Mouse (Mus musculus): ENCODE results near the gene Wnt2b. TPM values are rescaled to one million over a fixed set of nuclear protein-coding genes. Genes with fewer than 3 reads are reported as not detected.

The Wnt2b gene
- total and polyA plus RNA-seq, 2 experiments from 2014 or later = 0.47 to 2.0 TPM

GRCm38 (mm10) chr3:104954551-104954950, 7.2 kb downstream of the Wnt2b start:
- Histone ChIP-seq H3K4me3 (ENCODE audit: low read depth, low read length) (no peak overlapping the region), H3K9ac (no peak overlapping the region), H3K27ac (ENCODE audit: low read depth, low read length) (no peak overlapping the region), H3K36me3 (ENCODE audit: insufficient read depth) (0 out of 2 replicates have a peak, but pooled peaks cover 9% of the 10 kb centered on the region), H3K9me3 (ENCODE audit: low read length) (no peaks in the 10 kb centered on the region), H3K4me2 (ENCODE audit: low read depth) (no peak overlapping the region), H3K27me3 (ENCODE audit: insufficient read depth, low read length) (peaks cover 10% of the 10 kb centered on the region), H3K4me1 (ENCODE audit: insufficient read depth) (no peaks in the 10 kb centered on the region)
- ATAC-seq (no peak), DNase-seq (no peak)
- 97% methylated on average over 15 of the region's 15 CpGs for WGBS
- TF ChIP-seq CTCF (IDR thresholded peaks at IDR 0.05; ENCODE audit: low read depth) = no peak

GRCm38 (mm10) chr3:104954137-104954536, 7.6 kb downstream of the Wnt2b start:
- Histone ChIP-seq H3K4me1 (ENCODE audit: insufficient read depth) (no peaks in the 10 kb centered on the region), H3K27me3 (ENCODE audit: insufficient read depth, low read length) (peaks cover 9% of the 10 kb centered on the region), H3K36me3 (ENCODE audit: insufficient read depth) (0 out of 2 replicates have a peak, but pooled peaks cover 9% of the 10 kb centered on the region), H3K4me2 (ENCODE audit: low read depth) (no peak overlapping the region), H3K27ac (ENCODE audit: low read depth, low read length) (no peak overlapping the region), H3K4me3 (ENCODE audit: low read depth, low read length) (no peak overlapping the region), H3K9me3 (ENCODE audit: low read length) (no peaks in the 10 kb centered on the region), H3K9ac (no peak overlapping the region)
- no peak for DNase-seq
- no peak for TF ChIP-seq CTCF (IDR thresholded peaks at IDR 0.05; ENCODE audit: low read depth)
- no peak for ATAC-seq
- 96% methylated on average over 3 of the region's 3 CpGs for WGBS

GRCm38 (mm10) chr3:104952891-104953670, 8.6 kb downstream of the Wnt2b start:
- H3K9me3 ChIP-seq (ENCODE audit: low read length) = no peaks in the 10 kb centered on the region
- no peak for TF ChIP-seq CTCF (IDR thresholded peaks at IDR 0.05; ENCODE audit: low read depth)
- no peak overlapping the region for H3K4me3 ChIP-seq (ENCODE audit: low read depth, low read length)
- H3K27ac ChIP-seq (ENCODE audit: low read depth, low read length) = no peak overlapping the region
- H3K4me1 ChIP-seq (ENCODE audit: insufficient read depth) = no peaks in the 10 kb centered on the region
- 0 out of 2 replicates have a peak, but pooled peaks cover 9% of the 10 kb centered on the region for H3K36me3 ChIP-seq (ENCODE audit: insufficient read depth)
- H3K9ac ChIP-seq = no peak overlapping the region
- no peak overlapping the region for H3K4me2 ChIP-seq (ENCODE audit: low read depth)
- no peaks in the 10 kb centered on the region for H3K27me3 ChIP-seq (ENCODE audit: insufficient read depth, low read length)
- WGBS = 94% methylated on average over 23 of the region's 23 CpGs
- DNase-seq (no peak), ATAC-seq (no peak)

- Histone ChIP-seq H3K4me2 (ENCODE audit: low read depth) (no peak overlapping the region), H3K27me3 (ENCODE audit: insufficient read depth, low read length) (no peaks in the 10 kb centered on the region), H3K4me3 (ENCODE audit: low read depth, low read length) (no peak overlapping the region), H3K36me3 (ENCODE audit: insufficient read depth) (peaks cover 9% of the 10 kb centered on the region; the same call in 1 of the 2 replicates), H3K27ac (ENCODE audit: low read depth, low read length) (no peak overlapping the region), H3K4me1 (ENCODE audit: insufficient read depth) (no peaks in the 10 kb centered on the region), H3K9ac (no peak overlapping the region), H3K9me3 (ENCODE audit: low read length) (no peaks in the 10 kb centered on the region)
- TF ChIP-seq CTCF (IDR thresholded peaks at IDR 0.05; ENCODE audit: low read depth) = no peak
- DNase-seq = no peak
- 97% methylated on average over 12 of the region's 12 CpGs for WGBS
- ATAC-seq = no peak
Measured at GRCm38 (mm10) chr3:104950926-104951325, 10.8 kb downstream of the Wnt2b start.

GRCm38 (mm10) chr3:104944894-104945293, 16.8 kb downstream of the Wnt2b start:
- DNase-seq (no peak), ATAC-seq (no peak)
- no peak overlapping the region for H3K27ac ChIP-seq (ENCODE audit: low read depth, low read length)
- WGBS = 93% methylated on average over 9 of the region's 9 CpGs
- no peaks in the 10 kb centered on the region for H3K27me3 ChIP-seq (ENCODE audit: insufficient read depth, low read length)
- H3K36me3 ChIP-seq (ENCODE audit: insufficient read depth) = peaks cover 12% of the 10 kb centered on the region
- no peak for TF ChIP-seq CTCF (IDR thresholded peaks at IDR 0.05; ENCODE audit: low read depth)
- no peak overlapping the region for H3K4me3 ChIP-seq (ENCODE audit: low read depth, low read length)
- no peak overlapping the region for H3K9ac ChIP-seq
- H3K4me1 ChIP-seq (ENCODE audit: insufficient read depth) = no peaks in the 10 kb centered on the region
- no peaks in the 10 kb centered on the region for H3K9me3 ChIP-seq (ENCODE audit: low read length)
- H3K4me2 ChIP-seq (ENCODE audit: low read depth) = no peak overlapping the region

GRCm38 (mm10) chr3:104943333-104943732, 18.4 kb downstream of the Wnt2b start:
- Histone ChIP-seq H3K9me3 (ENCODE audit: low read length) (no peaks in the 10 kb centered on the region), H3K36me3 (ENCODE audit: insufficient read depth) (peaks cover 15% of the 10 kb centered on the region), H3K9ac (no peak overlapping the region), H3K4me2 (ENCODE audit: low read depth) (no peak overlapping the region), H3K4me1 (ENCODE audit: insufficient read depth) (no peaks in the 10 kb centered on the region), H3K4me3 (ENCODE audit: low read depth, low read length) (no peak overlapping the region), H3K27me3 (ENCODE audit: insufficient read depth, low read length) (no peaks in the 10 kb centered on the region), H3K27ac (ENCODE audit: low read depth, low read length) (no peak overlapping the region)
- TF ChIP-seq CTCF (IDR thresholded peaks at IDR 0.05; ENCODE audit: low read depth) = no peak
- DNase-seq = no peak
- 42% methylated on average over 8 of the region's 8 CpGs for WGBS
- ATAC-seq = no peak

GRCm38 (mm10) chr3:104942682-104943081, 19.0 kb downstream of the Wnt2b start:
- ATAC-seq (no peak), DNase-seq (no peak)
- TF ChIP-seq CTCF (IDR thresholded peaks at IDR 0.05; ENCODE audit: low read depth) = no peak
- H3K27me3 ChIP-seq (ENCODE audit: insufficient read depth, low read length) = no peaks in the 10 kb centered on the region
- peaks cover 15% of the 10 kb centered on the region for H3K36me3 ChIP-seq (ENCODE audit: insufficient read depth)
- H3K4me1 ChIP-seq (ENCODE audit: insufficient read depth) = no peaks in the 10 kb centered on the region
- no peak overlapping the region for H3K9ac ChIP-seq
- H3K9me3 ChIP-seq (ENCODE audit: low read length) = no peaks in the 10 kb centered on the region
- no peak overlapping the region for H3K27ac ChIP-seq (ENCODE audit: low read depth, low read length)
- H3K4me3 ChIP-seq (ENCODE audit: low read depth, low read length) = no peak overlapping the region
- 64% methylated on average over 5 of the region's 5 CpGs for WGBS
- no peak overlapping the region for H3K4me2 ChIP-seq (ENCODE audit: low read depth)

Measured in forebrain, postnatal 0 days (tissue).